Mouse (Mus musculus) fat pad, adult 2 months (tissue): ENCODE results near the gene Olfr152.

Source experiments
- DNase-seq: peaks from one replicate; pipeline ENCODE4 v3.0.0-alpha.2; 2011; ENCODE audit warnings: low read depth, low spot score; ENCODE audit errors: extremely low read depth

Gene Olfr152

GRCm38 (mm10) chr2:87779183-87779582, at the start of gene Olfr152:
Gene Olfr152, plus strand, starts transcription at chr2:87779483.
- no peak for DNase-seq

- no peak for DNase-seq
These were observed 39.4 kb upstream of the Olfr152 start, which contains the start of gene Olfr1138 for GRCm38 (mm10) chr2:87739878-87740277. Gene Olfr1138, minus strand, starts transcription at chr2:87739978.

- no peak for DNase-seq
These were observed 35.8 kb upstream of the Olfr152 start, which contains the start of gene Olfr1140 for GRCm38 (mm10) chr2:87743452-87743851. Gene Olfr1140, plus strand, starts transcription at chr2:87743752.

- no peak for DNase-seq
These were observed 25.4 kb upstream of the Olfr152 start, which contains the start of gene Olfr1141 for GRCm38 (mm10) chr2:87753891-87754290. Gene Olfr1141, minus strand, starts transcription at chr2:87753991.

- DNase-seq, result no peak
These were observed 3.1 kb upstream of the Olfr152 start for GRCm38 (mm10) chr2:87776143-87776542.

- no peak for DNase-seq
These were observed 21.0 kb downstream of the Olfr152 start, which contains the start of gene Olfr1143 for GRCm38 (mm10) chr2:87800292-87800691. Gene Olfr1143, plus strand, starts transcription at chr2:87800592.

- DNase-seq, result no peak
These were observed 30.2 kb downstream of the Olfr152 start, which contains the start of gene Olfr1145 for GRCm38 (mm10) chr2:87809522-87809921. Gene Olfr1145, plus strand, starts transcription at chr2:87809822.

GRCm38 (mm10) chr2:87830233-87830632, 51.0 kb downstream of the Olfr152 start, which contains the start of gene Olfr1148:
Gene Olfr1148, plus strand, starts transcription at chr2:87830533.
- no peak for DNase-seq
